Mouse (Mus musculus): ENCODE results near the gene Olfr458. TPM values are rescaled to one million over a fixed set of nuclear protein-coding genes. Genes with fewer than 3 reads are reported as not detected.

The Olfr458 gene
- total and polyA plus RNA-seq, 2 experiments = not detected

- no peaks in the 10 kb centered on the region for H3K36me3 ChIP-seq (ENCODE audit: control insufficient read depth, insufficient read depth, low read length)
- no peak overlapping the region for H3K4me3 ChIP-seq (ENCODE audit: insufficient read depth, low read depth, low read length)
- H3K79me2 ChIP-seq (ENCODE audit: control insufficient read depth, insufficient read depth, low read length) = no peaks in the 10 kb centered on the region
- no peak overlapping the region for H3K27ac ChIP-seq (replicated peaks; ENCODE audit: insufficient read depth, low read depth, low read length)
- TF ChIP-seq POLR2A (IDR thresholded peaks at IDR 0.05; ENCODE audit: extremely low read depth, insufficient read depth, low read length) (no peak), CTCF (IDR thresholded peaks at IDR 0.05; ENCODE audit: low read depth, low read length) (no peak)
- no peaks in the 10 kb centered on the region for H3K27me3 ChIP-seq (ENCODE audit: control insufficient read depth, insufficient read depth, low read length)
- no peak for DNase-seq (ENCODE audit: extremely low read depth, low read depth, low spot score)
- no peaks in the 10 kb centered on the region for H3K4me1 ChIP-seq (ENCODE audit: control insufficient read depth, insufficient read depth, low read length)
- 76% methylated on average over 2 of the region's 2 CpGs for WGBS
- no peak overlapping the region for H3K9ac ChIP-seq (ENCODE audit: low read depth, low read length)
These were observed 23.6 kb downstream of the Olfr458 start for GRCm38 (mm10) chr6:42441395-42441794.

GRCm38 (mm10) chr6:42435490-42435889, 29.5 kb downstream of the Olfr458 start:
- no peak overlapping the region for H3K9ac ChIP-seq (ENCODE audit: low read depth, low read length)
- no peak overlapping the region for H3K27ac ChIP-seq (replicated peaks; ENCODE audit: insufficient read depth, low read depth, low read length)
- 32% methylated on average over 2 of the region's 2 CpGs for WGBS
- no peaks in the 10 kb centered on the region for H3K36me3 ChIP-seq (ENCODE audit: control insufficient read depth, insufficient read depth, low read length)
- DNase-seq (ENCODE audit: extremely low read depth, low read depth, low spot score) = peak; percentile 53
- no peaks in the 10 kb centered on the region for H3K79me2 ChIP-seq (ENCODE audit: control insufficient read depth, insufficient read depth, low read length)
- TF ChIP-seq CTCF (IDR thresholded peaks at IDR 0.05; ENCODE audit: low read depth, low read length) = no peak
- TF ChIP-seq POLR2A (IDR thresholded peaks at IDR 0.05; ENCODE audit: extremely low read depth, insufficient read depth, low read length) = no peak
- no peaks in the 10 kb centered on the region for H3K27me3 ChIP-seq (ENCODE audit: control insufficient read depth, insufficient read depth, low read length)
- H3K4me3 ChIP-seq (ENCODE audit: insufficient read depth, low read depth, low read length) = no peak overlapping the region
- 0 out of 2 replicates have a peak, but pooled peaks cover 1% of the 10 kb centered on the region for H3K4me1 ChIP-seq (ENCODE audit: control insufficient read depth, insufficient read depth, low read length)

DNA sequence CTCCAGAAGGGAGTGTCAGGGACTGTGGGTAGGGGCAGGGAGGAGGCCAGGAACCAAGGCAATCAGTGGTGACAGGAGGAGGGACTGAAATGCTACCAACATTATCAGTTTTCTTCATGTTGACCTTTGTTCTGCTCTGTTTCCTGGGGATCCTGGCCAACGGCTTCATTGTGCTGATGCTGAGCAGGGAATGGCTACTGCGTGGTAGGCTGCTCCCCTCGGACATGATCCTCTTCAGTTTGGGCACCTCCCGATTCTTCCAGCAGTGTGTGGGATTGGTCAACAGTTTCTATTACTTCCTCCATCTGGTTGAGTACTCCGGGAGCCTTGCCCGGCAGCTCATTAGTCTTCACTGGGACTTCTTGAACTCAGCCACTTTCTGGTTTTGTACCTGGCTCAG, 30.6 kb downstream of the Olfr458 start, which contains the start of gene Tas2r126:
Gene Tas2r126 (plus strand): TSS at position 90 of the 400 bp plus-strand sequence.
- Histone ChIP-seq H3K79me2 (ENCODE audit: control insufficient read depth, insufficient read depth, low read length) (no peaks in the 10 kb centered on the region), H3K9ac (ENCODE audit: low read depth, low read length) (no peak within 1 kb of the TSS), H3K27ac (replicated peaks; ENCODE audit: insufficient read depth, low read depth, low read length) (no peak within 1 kb of the TSS), H3K27me3 (ENCODE audit: control insufficient read depth, insufficient read depth, low read length) (no peaks in the 10 kb centered on the region), H3K4me3 (ENCODE audit: insufficient read depth, low read depth, low read length) (no peak within 1 kb of the TSS), H3K36me3 (ENCODE audit: control insufficient read depth, insufficient read depth, low read length) (no peaks in the 10 kb centered on the region), H3K4me1 (ENCODE audit: control insufficient read depth, insufficient read depth, low read length) (0 out of 2 replicates have a peak, but pooled peaks cover 1% of the 10 kb centered on the region)
- no peak for DNase-seq (ENCODE audit: extremely low read depth, low read depth, low spot score)
- WGBS = 77% methylated on average over 6 of the region's 6 CpGs
- no peak for TF ChIP-seq CTCF (IDR thresholded peaks at IDR 0.05; ENCODE audit: low read depth, low read length)
- no peak for TF ChIP-seq POLR2A (IDR thresholded peaks at IDR 0.05; ENCODE audit: extremely low read depth, insufficient read depth, low read length)

- no peak for DNase-seq (ENCODE audit: extremely low read depth, low read depth, low spot score)
- no peaks in the 10 kb centered on the region for H3K36me3 ChIP-seq (ENCODE audit: control insufficient read depth, insufficient read depth, low read length)
- no peaks in the 10 kb centered on the region for H3K27me3 ChIP-seq (ENCODE audit: control insufficient read depth, insufficient read depth, low read length)
- no peaks in the 10 kb centered on the region for H3K79me2 ChIP-seq (ENCODE audit: control insufficient read depth, insufficient read depth, low read length)
- no peak overlapping the region for H3K27ac ChIP-seq (replicated peaks; ENCODE audit: insufficient read depth, low read depth, low read length)
- TF ChIP-seq CTCF (IDR thresholded peaks at IDR 0.05; ENCODE audit: low read depth, low read length) (no peak), POLR2A (IDR thresholded peaks at IDR 0.05; ENCODE audit: extremely low read depth, insufficient read depth, low read length) (no peak)
- 0 out of 2 replicates have a peak, but pooled peaks cover 1% of the 10 kb centered on the region for H3K4me1 ChIP-seq (ENCODE audit: control insufficient read depth, insufficient read depth, low read length)
- no peak overlapping the region for H3K4me3 ChIP-seq (ENCODE audit: insufficient read depth, low read depth, low read length)
- 49% methylated on average over 2 of the region's 2 CpGs for WGBS
- H3K9ac ChIP-seq (ENCODE audit: low read depth, low read length) = no peak overlapping the region
These were observed 31.4 kb downstream of the Olfr458 start for GRCm38 (mm10) chr6:42433554-42433953.

- H3K36me3 ChIP-seq (ENCODE audit: control insufficient read depth, insufficient read depth, low read length) = no peaks in the 10 kb centered on the region
- no peaks in the 10 kb centered on the region for H3K27me3 ChIP-seq (ENCODE audit: control insufficient read depth, insufficient read depth, low read length)
- no peak overlapping the region for H3K4me3 ChIP-seq (ENCODE audit: insufficient read depth, low read depth, low read length)
- DNase-seq (ENCODE audit: extremely low read depth, low read depth, low spot score) = no peak
- no peak overlapping the region for H3K27ac ChIP-seq (replicated peaks; ENCODE audit: insufficient read depth, low read depth, low read length)
- H3K79me2 ChIP-seq (ENCODE audit: control insufficient read depth, insufficient read depth, low read length) = no peaks in the 10 kb centered on the region
- no peak overlapping the region for H3K9ac ChIP-seq (ENCODE audit: low read depth, low read length)
- TF ChIP-seq CTCF (IDR thresholded peaks at IDR 0.05; ENCODE audit: low read depth, low read length) (no peak), POLR2A (IDR thresholded peaks at IDR 0.05; ENCODE audit: extremely low read depth, insufficient read depth, low read length) (no peak)
- no peaks in the 10 kb centered on the region for H3K4me1 ChIP-seq (ENCODE audit: control insufficient read depth, insufficient read depth, low read length)
- 83% methylated on average over 4 of the region's 4 CpGs for WGBS
These were observed 38.7 kb downstream of the Olfr458 start for GRCm38 (mm10) chr6:42426337-42426736.

GRCm38 (mm10) chr6:42424472-42424871, 40.5 kb downstream of the Olfr458 start:
- TF ChIP-seq POLR2A (IDR thresholded peaks at IDR 0.05; ENCODE audit: extremely low read depth, insufficient read depth, low read length) (no peak), CTCF (IDR thresholded peaks at IDR 0.05; ENCODE audit: low read depth, low read length) (no peak)
- peak; percentile 7 for DNase-seq (ENCODE audit: extremely low read depth, low read depth, low spot score)
- Histone ChIP-seq H3K27ac (replicated peaks; ENCODE audit: insufficient read depth, low read depth, low read length) (no peak overlapping the region), H3K36me3 (ENCODE audit: control insufficient read depth, insufficient read depth, low read length) (no peaks in the 10 kb centered on the region), H3K27me3 (ENCODE audit: control insufficient read depth, insufficient read depth, low read length) (no peaks in the 10 kb centered on the region), H3K4me3 (ENCODE audit: insufficient read depth, low read depth, low read length) (no peak overlapping the region), H3K9ac (ENCODE audit: low read depth, low read length) (no peak overlapping the region), H3K79me2 (ENCODE audit: control insufficient read depth, insufficient read depth, low read length) (no peaks in the 10 kb centered on the region), H3K4me1 (ENCODE audit: control insufficient read depth, insufficient read depth, low read length) (no peaks in the 10 kb centered on the region)
- 86% methylated on average over 3 of the region's 3 CpGs for WGBS
